Mouse (Mus musculus): ENCODE measurements around the gene D330045A20Rik.
"Not testable (repeated sequence)": the region's sequence is repeated elsewhere in the genome, so short reads cannot be mapped to it uniquely, and the experiment has no call there.

DNA sequence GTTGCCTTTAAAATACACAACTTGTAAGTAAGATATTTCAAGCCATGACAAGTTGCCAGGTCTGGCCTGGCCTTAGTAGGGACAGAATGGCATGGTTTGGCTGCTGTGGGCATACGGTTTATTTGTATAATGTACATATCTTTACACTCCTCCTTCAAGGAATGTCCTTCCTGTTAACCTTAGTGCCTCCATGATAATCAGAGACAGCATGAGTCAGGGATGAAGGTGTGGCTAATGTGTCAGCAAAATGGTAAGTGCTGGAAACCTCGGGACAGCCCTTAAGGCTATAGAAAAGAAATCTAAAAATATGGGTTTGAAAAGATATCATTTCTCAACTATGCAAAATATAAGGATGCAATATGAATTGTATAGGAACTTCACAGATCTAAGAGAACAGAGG, 106.5 kb downstream of the D330045A20Rik start:
- TF ChIP-seq POLR2A (IDR thresholded peaks at IDR 0.05; ENCODE audit: insufficient read length, low read depth); MYOG (IDR thresholded peaks at IDR 0.05; ENCODE audit: control insufficient read depth in 1 of 3, insufficient read depth in 1 of 3, insufficient read length in 2 of 3, low read depth in 2 of 3); POLR2AphosphoS2 (IDR thresholded peaks at IDR 0.05; ENCODE audit: insufficient read length, low read depth); MAX (IDR thresholded peaks at IDR 0.05; ENCODE audit: low read depth); E2F4 (IDR thresholded peaks at IDR 0.05; ENCODE audit: insufficient read depth): not testable (repeated sequence)
